8 mouse cellular contexts compared by ENCODE assay signal in the genomic region with DNA sequence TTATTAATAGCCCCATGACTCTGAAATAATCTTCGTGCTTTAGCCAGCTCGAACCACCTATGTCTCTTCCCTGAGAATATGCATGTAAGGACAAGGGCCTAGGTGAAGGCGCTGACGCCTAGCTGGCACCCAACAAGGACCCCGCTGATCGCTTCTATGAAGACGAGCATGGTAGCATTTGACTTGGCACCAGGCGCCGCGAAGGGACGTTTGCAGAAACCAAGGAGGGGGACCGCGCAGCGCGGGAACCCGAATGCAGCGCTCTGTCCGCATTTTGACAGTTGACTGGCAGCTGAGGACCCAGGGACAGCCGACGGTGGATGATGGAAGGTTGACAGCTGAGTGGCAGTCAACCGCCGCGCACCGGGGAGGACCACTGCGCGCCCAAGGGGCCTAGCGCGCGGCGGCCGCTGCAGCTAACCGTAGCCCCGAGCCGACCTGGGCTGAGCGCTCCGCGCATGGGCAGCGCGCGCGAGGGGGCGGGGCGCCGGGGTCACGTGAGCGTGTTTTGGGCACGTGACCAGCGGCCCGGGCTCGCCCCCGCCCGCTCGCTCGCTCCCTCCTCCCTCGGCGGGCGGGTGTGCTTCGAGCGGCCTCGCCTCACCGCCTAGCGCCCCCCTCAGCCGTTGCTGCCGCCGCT. TPM values are rescaled to one million over a fixed set of nuclear protein-coding genes. Genes with fewer than 3 reads are reported as not detected.
DNase-seq lines count a peak whose midpoint lies in the region; ATAC-seq lines count a peak whose summit lies in the region.

A gene (plus strand): TSS at position 561 of the 640 bp plus-strand sequence.

- peaks cover 15% of the 10 kb centered on the region for H3K4me1 ChIP-seq in intestine, embryonic 14.5 days (replicated peaks; ENCODE audit: control insufficient read depth, insufficient read depth, low read length)

- under 1% methylated on average over 49 of the region's 65 CpGs for WGBS in intestine, embryonic 14.5 days

- peak; percentile 95 to 98 for DNase-seq in adrenal gland, adult (ENCODE audit: inconsistent age in 2 of 2, low spot score in 1 of 2)
- peak; percentile 95 for DNase-seq in embryo, embryonic 10.5 days (ENCODE audit: low spot score)
- DNase-seq in gastrocnemius, postnatal 25 days, result peak; percentile 94
- peak; percentile 94 for DNase-seq in intestine, embryonic 14.5 days (ENCODE audit: low spot score)
- DNase-seq in left cerebral cortex, postnatal 14 days (ENCODE audit: low spot score in 2 of 2), result peak; percentile 93 to 96
- DNase-seq in mesoderm, embryonic 11.5 days (ENCODE audit: low read depth, low spot score), result peak; percentile 94
- peak; percentile 88 to 89 for DNase-seq in right cerebral cortex, postnatal 36 days (ENCODE audit: low spot score in 2 of 2)
- DNase-seq in yolk sac, embryonic 10.5 days (ENCODE audit: low spot score), result peak; percentile 89

- H3K9me3 ChIP-seq in intestine, embryonic 14.5 days (ENCODE audit: control insufficient read depth, low read length), result no peaks in the 10 kb centered on the region

- ATAC-seq in intestine, embryonic 14.5 days (replicated peaks; ENCODE audit: low FRiP score, low TSS enrichment, low read depth), result peak; percentile 93

- H3K4me3 ChIP-seq in intestine, embryonic 14.5 days (ENCODE audit: low read depth, low read length), result peak within 1 kb of the TSS; percentile 98

- intact Hi-C loops in left cerebral cortex, postnatal 14 days (cut with DNase I), result loop anchor here (5.0 kb wide), 1 partner anchor 67 kb away; no protein-coding TSS in a partner anchor

- H3K4me2 ChIP-seq in intestine, embryonic 14.5 days (ENCODE audit: low read length), result peak within 1 kb of the TSS; percentile 88

- H3K27ac ChIP-seq in intestine, embryonic 14.5 days (ENCODE audit: low read depth), result peak within 1 kb of the TSS; percentile 90

- H3K9ac ChIP-seq in intestine, embryonic 14.5 days (ENCODE audit: low read length), result peak within 1 kb of the TSS; percentile 98

- no peaks in the 10 kb centered on the region for H3K27me3 ChIP-seq in intestine, embryonic 14.5 days (replicated peaks; ENCODE audit: control insufficient read depth, insufficient read depth, low read length)

- no peaks in the 10 kb centered on the region for H3K36me3 ChIP-seq in intestine, embryonic 14.5 days (ENCODE audit: control insufficient read depth, insufficient read depth, low read length)

RNA-seq across cellular contexts. Expression of the gene that starts here (rescaled TPM):
- 10 to 100 TPM; 19.6 to 20.3 TPM for total RNA-seq in gastrocnemius, postnatal 25 days (2021)
- 21.1 and 21.5 TPM in 2 replicates for polyA plus RNA-seq in intestine, embryonic 14.5 days (2014; fragmentation: Nextera tagmentation; extraction: Ambion mirVana)
- total RNA-seq in left cerebral cortex, postnatal 14 days (2021), result 100 to 1,000 TPM; 104 to 106 TPM

Comparison
In these comparisons a context has a peak if more than half of its experiments do, and no peak if none do; other contexts are left out.
1. Peak in every context shown above with its lines: DNase-seq, ATAC-seq, H3K4me3 ChIP-seq and H3K27ac ChIP-seq.
2. RNA of the gene that starts here (total RNA-seq): 104 to 106 TPM in left cerebral cortex, postnatal 14 days; 19.6 to 20.3 TPM in gastrocnemius, postnatal 25 days; every median in the first group is over 4 times any median in the second.